Mouse (Mus musculus) cerebellum, adult 2 months (tissue): ENCODE results near the gene Mobp.

ENCODE experiments used
- CTCF ChIP-seq: fragments of 200-500 bp; IDR thresholded peaks from 2 replicates; pipeline ENCODE4 v1.5.1; 2011; ENCODE audit warnings: low read depth, mild to moderate bottlenecking, control low read depth, low read length, moderate library complexity, borderline replicate concordance; ENCODE audit not compliant: insufficient read depth
- POLR2A ChIP-seq: fragments of 200-500 bp; IDR thresholded peaks from 2 replicates; pipeline ENCODE4 v1.6.1; 2011; ENCODE audit warnings: low read length, control low read depth, borderline replicate concordance; ENCODE audit not compliant: insufficient read depth

GRCm38 (mm10) chr9:120132980-120133754 lies 16.3 kb upstream of the Mobp start:
- TF ChIP-seq POLR2A (no peak), CTCF (no peak)
